Mouse (Mus musculus): ENCODE results near the gene Dse.

GRCm38 (mm10) chr10:34194503-34194902 lies 13.0 kb downstream of the Dse start:
- TF ChIP-seq POLR2A (IDR thresholded peaks at IDR 0.05; ENCODE audit: borderline replicate concordance, extremely low read depth, low read depth, low read length), result no peak
- TF ChIP-seq CTCF (IDR thresholded peaks at IDR 0.05; ENCODE audit: insufficient read depth, low read length), result no peak

Measured in lung, adult 2 months (tissue).